Mouse (Mus musculus) left cerebral cortex, adult 2 months (tissue): ENCODE measurements at regions not wholly inside any gene's neighbourhood (a gene's known extent, or its start where the extent isn't known, plus 50 kb on each side); places are given as distances from the start of the nearest gene placed in this dataset.

ENCODE experiments used
- DNase-seq, 2 experiments: peaks; one replicate each; pipeline ENCODE4 v3.0.0; 2021 to 2022; ENCODE audit warnings: low spot score in 2 of 2, mixed read lengths in 1 of 2; ENCODE audit errors: extremely low spot score in 1 of 2
- H3K27ac ChIP-seq: fragments of 200-600 bp; 2 replicates; pipeline ENCODE4 v1.8.1; 2022
- H3K4me3 ChIP-seq: fragments of 200-600 bp; 2 replicates; pipeline ENCODE4 v1.8.1; 2022
- CTCF ChIP-seq: fragments of 200-600 bp; IDR thresholded peaks from 2 replicates; pipeline ENCODE4 v1.8.1; 2022; ENCODE audit warnings: antibody characterized with exemption, mild to moderate bottlenecking, moderate library complexity
- intact Hi-C: fragments of 180-260 bp; cut with DNase I; formaldehyde crosslinking; loops from one replicate; pipeline ENCODE4 v1.15.1; 2025

DNA sequence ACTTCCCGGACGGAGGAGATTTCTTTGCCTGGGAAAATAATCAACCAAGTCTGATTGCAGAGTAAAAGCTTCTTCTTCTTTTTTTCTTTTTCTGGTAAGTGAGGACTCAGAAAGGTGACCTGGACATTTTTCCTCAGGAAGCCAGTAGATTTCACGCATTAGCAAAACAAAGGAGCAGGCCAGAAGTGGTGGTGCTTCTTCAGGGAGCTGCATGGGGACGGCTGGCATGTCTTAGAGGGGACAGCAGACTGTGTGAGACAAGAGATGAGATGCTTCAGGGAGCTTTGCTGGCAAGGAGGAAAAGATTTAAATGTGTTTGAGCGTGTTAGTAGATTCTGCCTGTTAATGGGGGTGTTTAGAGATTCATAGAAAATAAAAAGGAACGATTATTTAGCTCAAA lies 77.4 kb downstream of the Egln3 start:
- no peak for DNase-seq
- H3K27ac ChIP-seq, result no peak overlapping the region
- H3K4me3 ChIP-seq, result peak overlapping the region; percentile 21
- intact Hi-C loops, result no loop called here
- TF ChIP-seq CTCF, result no peak
